Mouse (Mus musculus) left cerebral cortex, postnatal 10 days (tissue): Measurements from ENCODE around the gene Acadl. TPM values are rescaled to one million over a fixed set of nuclear protein-coding genes. Genes with fewer than 3 reads are reported as not detected.

Experiments
- DNase-seq, 2 experiments: peaks; one replicate each; pipeline ENCODE4 v3.0.0; 2021 to 2022; ENCODE audit warnings: low spot score in 2 of 2, mixed read lengths in 1 of 2; ENCODE audit errors: extremely low spot score in 1 of 2
- intact Hi-C: fragments of 180-260 bp; cut with DNase I; formaldehyde crosslinking; loops from one replicate; pipeline ENCODE4 v1.15.1; 2025
- total RNA-seq, 2 experiments: library from RNA; stranded (reverse); gene quantifications; 2 replicates each; pipeline ENCODE4 v1.2.3; 2021

Acadl gene
- total RNA-seq, 2 experiments from 2014 or later = 28.5 to 29.4 TPM

GRCm38 (mm10) chr1:66813191-66813590 is 49.9 kb downstream of the Acadl start:
- intact Hi-C loops = loop anchor here (10.0 kb wide), 1 partner anchor 108 kb away; the partner anchor contains the start of gene Rpe

GRCm38 (mm10) chr1:66806821-66807220 is 56.3 kb downstream of the Acadl start:
- intact Hi-C loops = no loop called here
- no peak for DNase-seq

More at GRCm38 (mm10) chr1:66813191-66813590, 49.9 kb downstream of the Acadl start:
- no peak for DNase-seq

- intact Hi-C loops = no loop called here
- DNase-seq = no peak
These were observed 57.7 kb downstream of the Acadl start for GRCm38 (mm10) chr1:66805408-66805807.

DNA sequence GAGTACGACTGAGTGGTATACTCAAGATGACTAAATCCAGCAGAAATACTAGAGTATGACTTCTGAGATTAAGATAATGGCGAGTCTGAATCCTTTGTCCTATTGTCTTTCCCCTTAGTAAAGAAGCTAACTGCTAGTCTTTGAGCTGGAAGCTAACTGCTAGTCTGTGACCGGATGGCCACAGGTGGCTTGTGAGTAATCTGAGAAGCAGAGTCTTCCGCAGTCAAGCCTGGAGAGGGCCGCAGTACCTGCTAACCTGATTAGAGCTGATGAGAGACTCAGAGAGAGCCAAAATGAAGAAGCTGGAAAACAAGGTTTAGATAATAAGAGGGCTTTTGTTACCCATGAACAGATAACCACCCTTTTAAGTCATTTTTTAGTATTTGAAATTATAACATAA is 58.4 kb downstream of the Acadl start:
- no peak for DNase-seq
- intact Hi-C loops = no loop called here

DNA sequence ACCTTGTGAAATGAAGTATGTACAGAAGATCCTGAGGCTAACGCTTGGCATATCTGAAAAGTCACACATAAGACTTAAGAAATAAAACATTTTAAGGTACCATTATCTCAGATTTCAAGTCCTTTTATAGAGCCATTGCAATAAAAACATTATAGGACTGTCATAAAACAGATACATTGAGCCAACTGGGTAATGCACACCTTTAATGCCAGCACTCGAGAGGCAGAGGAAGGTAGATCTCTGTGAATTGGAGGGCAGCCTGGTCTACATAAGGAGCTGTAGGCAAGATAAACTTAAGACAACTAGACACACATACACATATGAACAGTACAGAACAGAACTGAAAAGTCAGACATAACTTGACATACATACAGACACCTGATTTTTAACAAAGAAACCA is 65.1 kb downstream of the Acadl start:
- DNase-seq = no peak
- intact Hi-C loops = no loop called here

GRCm38 (mm10) chr1:66792838-66793466 is 70.1 kb downstream of the Acadl start:
- DNase-seq = no peak
- intact Hi-C loops = no loop called here

- no peak for DNase-seq
- intact Hi-C loops = no loop called here
These were observed 80.8 kb downstream of the Acadl start for GRCm38 (mm10) chr1:66782296-66782695.

DNA sequence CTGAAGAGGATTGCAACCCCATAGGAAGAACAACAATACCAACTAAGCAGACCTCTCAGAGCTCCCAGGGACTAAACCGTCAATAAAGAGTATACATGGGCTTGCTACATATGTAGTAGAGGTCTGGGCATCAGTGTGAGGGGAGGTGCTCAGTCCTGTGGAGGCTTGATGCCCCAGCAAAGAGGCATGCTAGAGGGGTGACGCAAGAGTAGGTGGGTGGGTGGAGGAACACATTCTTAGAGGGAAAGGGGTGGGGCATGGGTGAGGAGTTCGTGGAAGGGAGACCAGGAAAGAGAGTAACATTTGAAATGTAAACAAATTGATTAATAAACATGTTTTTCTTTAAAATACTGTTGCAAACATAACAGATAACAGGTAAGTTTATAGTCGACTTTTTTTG is 82.0 kb downstream of the Acadl start:
- no peak for DNase-seq
- intact Hi-C loops = no loop called here

Other genes starting within 250 kb of the Acadl start
- 10 to 100 TPM; 28.9 to 32.8 TPM for gene Rpe, start 162.4 kb downstream of the Acadl start, total RNA-seq
- gene Kansl1l, start 45.7 kb downstream of the Acadl start, total RNA-seq = 10 to 100 TPM in 1 of 2 experiments, 1 to 10 TPM in 1; 9.5 to 12.1 TPM
- gene Myl1, start 82.1 kb upstream of the Acadl start, total RNA-seq = under 1 TPM in 1 of 2 experiments, not detected in 1; 0.88 TPM
- gene Lancl1, start 175.6 kb upstream of the Acadl start, total RNA-seq = 100 to 1,000 TPM; 154 to 161 TPM